Mouse (Mus musculus) forebrain, embryonic 16.5 days (tissue): ENCODE measurements around the gene Cfap52. TPM values are rescaled to one million over a fixed set of nuclear protein-coding genes. Genes with fewer than 3 reads are reported as not detected.

Experiments
- ATAC-seq: fragments of 200-750 bp; cut with Nextera tagmentation; 2 replicates; pipeline ENCODE4 v1.8.0; 2017; ENCODE audit warnings: mild to moderate bottlenecking, moderate library complexity
- H3K27ac ChIP-seq: fragments of 300-500 bp; sonication (generic); 2 replicates; pipeline ENCODE4 v1.5.1; 2014; ENCODE audit warnings: low read length, control low read depth
- H3K27me3 ChIP-seq: fragments of 300-500 bp; sonication (generic); replicated peaks from 2 replicates; pipeline ENCODE4 v1.6.1; 2014; ENCODE audit warnings: low read length; ENCODE audit not compliant: control insufficient read depth, insufficient read depth
- H3K36me3 ChIP-seq: fragments of 300-500 bp; sonication (generic); 2 replicates; pipeline ENCODE4 v1.6.1; 2014; ENCODE audit not compliant: control insufficient read depth, insufficient read depth
- H3K4me1 ChIP-seq: fragments of 300-500 bp; sonication (generic); replicated peaks from 2 replicates; pipeline ENCODE4 v1.6.1; 2014; ENCODE audit warnings: low read length; ENCODE audit not compliant: control insufficient read depth, insufficient read depth
- H3K4me2 ChIP-seq: fragments of 300-500 bp; sonication (generic); 2 replicates; pipeline ENCODE4 v1.6.1; 2014; ENCODE audit warnings: mild to moderate bottlenecking, low read length, control low read depth
- H3K4me3 ChIP-seq: fragments of 300-500 bp; sonication (generic); replicated peaks from 2 replicates; pipeline ENCODE4 v1.5.1; 2014; ENCODE audit warnings: mild to moderate bottlenecking, low read length, control low read depth
- H3K9ac ChIP-seq: fragments of 300-500 bp; sonication (generic); replicated peaks from 2 replicates; pipeline ENCODE4 v1.6.1; 2014; ENCODE audit warnings: low read depth, low read length, control low read depth
- H3K9me3 ChIP-seq: fragments of 300-500 bp; sonication (generic); 2 replicates; pipeline ENCODE4 v1.6.1; 2016; ENCODE audit warnings: low read length; ENCODE audit not compliant: control insufficient read depth
- WGBS: fragments of 180-500 bp; shearing (Covaris S2); extraction: QIAGEN DNeasy Blood & Tissue Kit; methylation state at CpG from one replicate; pipeline ENCODE4 v1.1.7; 2014; 5-methylcytosine and 5-hydroxymethylcytosine counted together
- polyA plus RNA-seq: library from polyadenylated mRNA; unstranded; fragments of >200 nt; fragmentation: Nextera tagmentation; extraction: Ambion mirVana; gene quantifications from 2 replicates; pipeline ENCODE4 v1.2.1, GENCODE M21; 2015

Gene Cfap52
- polyA plus RNA-seq, 1 experiment from 2014 or later: 2.3 TPM

DNA sequence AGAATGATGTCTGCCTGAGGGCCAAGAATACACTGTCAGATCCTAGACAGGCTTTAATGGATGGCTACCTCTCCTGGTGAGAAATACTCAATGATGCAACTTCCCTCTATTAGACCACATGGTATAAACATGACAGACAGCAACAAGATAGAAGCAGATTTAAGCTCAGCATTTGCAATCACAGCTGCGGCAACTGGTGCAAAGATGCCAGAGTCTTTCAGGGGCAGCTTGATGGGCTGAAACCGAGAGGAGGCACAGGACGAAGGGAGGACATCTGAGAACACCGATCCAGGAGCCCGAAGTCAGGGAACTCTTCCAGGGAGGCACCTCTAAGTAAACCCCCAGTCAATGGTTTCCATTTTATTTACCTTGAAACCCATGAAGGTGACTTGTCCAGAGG, 11.8 kb downstream of the Cfap52 start:
- no peak overlapping the region for H3K4me3 ChIP-seq
- H3K27me3 ChIP-seq: no peaks in the 10 kb centered on the region
- no peaks in the 10 kb centered on the region for H3K36me3 ChIP-seq
- 84% methylated on average over 5 of the region's 5 CpGs for WGBS
- ATAC-seq: no peak
- H3K4me1 ChIP-seq: no peaks in the 10 kb centered on the region
- H3K4me2 ChIP-seq: no peak overlapping the region
- no peak overlapping the region for H3K9ac ChIP-seq
- H3K9me3 ChIP-seq: no peaks in the 10 kb centered on the region
- H3K27ac ChIP-seq: no peak overlapping the region

GRCm38 (mm10) chr11:67949475-67949874, 16.0 kb downstream of the Cfap52 start:
- ATAC-seq: no peak
- 78% methylated on average over 9 of the region's 9 CpGs for WGBS

DNA sequence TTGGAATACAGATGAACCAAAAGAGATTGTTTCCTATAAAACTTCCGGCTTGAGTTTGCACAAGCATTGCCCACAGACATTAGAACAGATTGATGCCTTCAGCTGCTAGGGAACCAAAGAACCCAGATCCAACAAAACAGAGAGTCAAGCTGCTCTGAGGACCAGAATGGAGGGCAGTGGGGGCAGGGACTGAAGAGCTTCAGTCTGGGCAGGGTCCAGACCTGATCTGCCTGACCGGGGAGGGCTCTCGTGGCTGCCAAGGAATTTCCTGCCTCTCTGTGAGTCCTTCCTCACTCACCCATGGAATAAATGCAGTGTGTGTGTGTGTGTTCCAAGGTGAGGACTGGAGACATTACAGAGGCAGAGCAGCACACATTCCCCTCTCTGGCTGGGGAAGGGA, 17.2 kb downstream of the Cfap52 start:
- WGBS: 71% methylated on average over 3 of the region's 3 CpGs
- Histone ChIP-seq H3K4me1 (no peaks in the 10 kb centered on the region), H3K4me3 (no peak overlapping the region), H3K36me3 (no peaks in the 10 kb centered on the region), H3K9ac (no peak overlapping the region), H3K4me2 (no peak overlapping the region), H3K27ac (no peak overlapping the region), H3K27me3 (no peaks in the 10 kb centered on the region), H3K9me3 (no peaks in the 10 kb centered on the region)
- ATAC-seq: no peak

More at GRCm38 (mm10) chr11:67949475-67949874, 16.0 kb downstream of the Cfap52 start:
- H3K27me3 ChIP-seq: no peaks in the 10 kb centered on the region
- no peak overlapping the region for H3K4me2 ChIP-seq
- H3K9me3 ChIP-seq: no peaks in the 10 kb centered on the region
- H3K4me3 ChIP-seq: no peak overlapping the region
- no peak overlapping the region for H3K9ac ChIP-seq
- H3K27ac ChIP-seq: no peak overlapping the region
- H3K4me1 ChIP-seq: no peaks in the 10 kb centered on the region
- H3K36me3 ChIP-seq: no peaks in the 10 kb centered on the region

DNA sequence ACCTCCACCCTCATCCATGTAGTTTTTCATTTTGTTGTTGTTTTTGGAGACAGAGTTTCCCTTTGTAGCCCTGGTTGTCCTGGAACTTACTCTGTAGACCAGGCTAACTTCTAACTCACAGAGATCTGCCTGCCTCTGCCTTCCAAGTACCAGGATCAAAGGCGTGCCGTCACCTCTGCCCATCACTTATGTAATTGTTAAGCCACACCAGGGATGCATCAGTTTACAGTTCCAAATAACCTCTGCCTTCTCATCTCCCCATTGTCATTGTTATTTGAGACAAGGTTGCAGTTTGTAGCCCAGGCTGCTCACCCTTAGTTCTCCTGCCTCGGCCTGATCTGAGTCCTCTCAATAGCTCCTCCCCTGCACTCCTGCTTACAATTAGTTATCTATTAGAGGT, 33.3 kb downstream of the Cfap52 start:
- Histone ChIP-seq H3K27ac (no peak overlapping the region), H3K4me2 (no peak overlapping the region), H3K9me3 (no peaks in the 10 kb centered on the region), H3K27me3 (no peaks in the 10 kb centered on the region), H3K9ac (no peak overlapping the region), H3K36me3 (no peaks in the 10 kb centered on the region), H3K4me3 (no peak overlapping the region), H3K4me1 (no peaks in the 10 kb centered on the region)
- 95% methylated on average over 3 of the region's 3 CpGs for WGBS
- ATAC-seq: no peak

GRCm38 (mm10) chr11:67926348-67927055, 38.9 kb downstream of the Cfap52 start:
- H3K27me3 ChIP-seq: no peaks in the 10 kb centered on the region
- WGBS: 13% methylated on average over 14 of the region's 15 CpGs

GRCm38 (mm10) chr11:67925000-67925399, 40.5 kb downstream of the Cfap52 start:
- H3K4me1 ChIP-seq: peaks cover 8% of the 10 kb centered on the region; the same call in 1 of the 2 replicates
- 83% methylated on average over 13 of the region's 13 CpGs for WGBS
- H3K4me3 ChIP-seq: no peak overlapping the region
- ATAC-seq: no peak
- H3K4me2 ChIP-seq: no peak overlapping the region
- H3K27me3 ChIP-seq: peaks cover 11% of the 10 kb centered on the region; the same call in 1 of the 2 replicates
- no peak overlapping the region for H3K9ac ChIP-seq
- no peak overlapping the region for H3K27ac ChIP-seq
- no peaks in the 10 kb centered on the region for H3K36me3 ChIP-seq
- H3K9me3 ChIP-seq: no peaks in the 10 kb centered on the region

More at GRCm38 (mm10) chr11:67926348-67927055, 38.9 kb downstream of the Cfap52 start:
- no peak for ATAC-seq
- Histone ChIP-seq H3K4me3 (no peak overlapping the region), H3K9ac (no peak overlapping the region), H3K4me1 (peaks cover 5% of the 10 kb centered on the region; the same call in 1 of the 2 replicates), H3K9me3 (no peaks in the 10 kb centered on the region), H3K4me2 (no peak overlapping the region), H3K36me3 (no peaks in the 10 kb centered on the region), H3K27ac (no peak overlapping the region)

DNA sequence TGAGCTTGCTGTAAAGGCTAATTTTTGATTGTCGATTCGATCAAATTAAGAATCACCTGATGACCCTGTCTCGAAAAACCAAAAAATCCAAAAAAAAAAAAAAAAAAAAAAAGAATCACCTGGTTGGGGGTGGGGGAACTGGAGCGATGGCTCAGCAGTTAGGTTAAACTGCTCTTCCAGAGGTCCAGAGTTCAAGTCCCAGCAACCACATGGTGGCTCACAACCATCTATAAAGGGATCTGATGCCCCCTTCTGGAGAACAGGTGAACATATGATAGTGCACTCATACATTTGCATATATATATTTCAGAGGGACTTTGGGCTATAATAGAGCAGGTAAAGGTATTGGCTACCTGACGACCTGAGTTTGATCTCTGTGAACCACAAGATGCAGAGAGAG, 41.7 kb downstream of the Cfap52 start:
- no peak overlapping the region for H3K4me3 ChIP-seq
- no peak overlapping the region for H3K27ac ChIP-seq
- H3K4me1 ChIP-seq: peaks cover 8% of the 10 kb centered on the region; the same call in 1 of the 2 replicates
- no peak overlapping the region for H3K9ac ChIP-seq
- H3K36me3 ChIP-seq: no peaks in the 10 kb centered on the region
- no peaks in the 10 kb centered on the region for H3K9me3 ChIP-seq
- no peak for ATAC-seq
- WGBS: 95% methylated on average over 5 of the region's 5 CpGs
- H3K27me3 ChIP-seq: peaks cover 12% of the 10 kb centered on the region; the same call in 1 of the 2 replicates
- no peak overlapping the region for H3K4me2 ChIP-seq

GRCm38 (mm10) chr11:67922755-67923125, 42.7 kb downstream of the Cfap52 start:
- Histone ChIP-seq H3K9me3 (no peaks in the 10 kb centered on the region), H3K9ac (no peak overlapping the region), H3K36me3 (no peaks in the 10 kb centered on the region), H3K27ac (no peak overlapping the region), H3K4me3 (peak overlapping the region; percentile 65), H3K4me1 (peaks cover 8% of the 10 kb centered on the region; the same call in 1 of the 2 replicates), H3K4me2 (peak overlapping the region; percentile 95), H3K27me3 (peaks cover 12% of the 10 kb centered on the region; the same call in 1 of the 2 replicates)
- peak; percentile 91 for ATAC-seq
- 0% methylated on average over 12 of the region's 12 CpGs for WGBS

DNA sequence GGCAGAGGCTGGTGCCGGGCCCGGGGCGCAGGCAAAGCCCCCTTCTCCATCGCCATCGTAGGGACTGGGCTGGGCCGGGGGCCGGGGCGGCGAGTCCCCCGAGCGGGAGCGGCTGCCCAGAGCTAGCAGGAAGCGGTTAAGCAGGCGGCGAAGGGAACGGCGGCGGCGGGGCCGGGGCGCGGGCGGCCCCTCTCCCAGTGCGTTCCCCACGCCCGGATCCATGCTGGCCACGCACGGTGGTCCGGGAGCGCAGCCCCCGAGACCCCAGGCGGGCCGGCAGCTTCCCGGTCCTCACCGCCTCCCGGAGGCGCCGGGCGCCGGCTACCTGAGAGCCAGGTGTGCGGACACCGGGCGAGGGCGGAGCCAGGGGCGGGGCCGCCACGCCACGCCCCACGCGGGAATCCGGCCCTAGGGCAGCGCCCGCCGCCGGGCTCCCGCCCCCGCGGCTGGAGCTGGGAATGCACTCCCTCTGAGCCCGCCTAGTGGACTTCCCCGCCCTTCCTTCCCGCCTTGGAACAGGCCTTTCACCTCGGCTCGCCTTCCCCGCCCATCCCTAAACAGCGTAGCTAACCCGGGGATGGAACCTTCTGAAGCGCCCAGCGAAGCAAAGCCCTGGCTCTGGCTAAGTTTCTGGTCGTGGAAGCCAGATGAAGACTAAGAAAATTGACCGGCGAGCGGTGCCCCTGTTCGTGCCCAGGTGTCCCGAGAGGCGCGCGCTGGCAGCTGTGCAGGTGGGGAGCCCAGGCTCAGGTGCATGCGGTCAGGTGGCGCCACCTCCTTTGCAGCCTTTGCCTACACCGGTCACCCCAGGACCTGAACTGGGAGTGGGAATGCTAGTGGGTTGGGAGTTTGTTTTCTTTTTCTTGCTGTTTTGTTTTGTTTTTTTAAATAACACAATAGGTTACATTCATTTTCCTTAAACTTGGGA, 43.4 kb downstream of the Cfap52 start, which contains the start of gene Usp43:
Gene Usp43 (minus strand): TSS at position 327 of the 928 bp plus-strand sequence.
- H3K4me1 ChIP-seq: peaks cover 8% of the 10 kb centered on the region; the same call in 1 of the 2 replicates
- peak within 1 kb of the TSS; percentile 65 for H3K4me3 ChIP-seq
- peak within 1 kb of the TSS; percentile 95 for H3K4me2 ChIP-seq
- peak within 1 kb of the TSS; percentile 63 for H3K9ac ChIP-seq
- no peaks in the 10 kb centered on the region for H3K9me3 ChIP-seq
- H3K27ac ChIP-seq: no peak within 1 kb of the TSS
- under 1% methylated on average over 77 of the region's 80 CpGs for WGBS
- no peaks in the 10 kb centered on the region for H3K36me3 ChIP-seq
- H3K27me3 ChIP-seq: peaks cover 12% of the 10 kb centered on the region; the same call in 1 of the 2 replicates
- ATAC-seq: peak; percentile 66
